Mouse (Mus musculus) C3H10T1/2 (cell line): Measurements from ENCODE around the gene Ddx41. TPM values are rescaled to one million over a fixed set of nuclear protein-coding genes. Genes with fewer than 3 reads are reported as not detected.

Source experiments
- polyA plus RNA-seq, 2 experiments: library from polyadenylated mRNA; unstranded; fragments of >200 nt; fragmentation: generic; extraction: Trizol; gene quantifications; one replicate each; pipeline ENCODE4 v1.2.1; 2012; ENCODE audit warnings: missing spikeins in 2 of 2

Ddx41 gene
- 10 to 100 TPM; 49.9 to 50.1 TPM for polyA plus RNA-seq

DNA sequence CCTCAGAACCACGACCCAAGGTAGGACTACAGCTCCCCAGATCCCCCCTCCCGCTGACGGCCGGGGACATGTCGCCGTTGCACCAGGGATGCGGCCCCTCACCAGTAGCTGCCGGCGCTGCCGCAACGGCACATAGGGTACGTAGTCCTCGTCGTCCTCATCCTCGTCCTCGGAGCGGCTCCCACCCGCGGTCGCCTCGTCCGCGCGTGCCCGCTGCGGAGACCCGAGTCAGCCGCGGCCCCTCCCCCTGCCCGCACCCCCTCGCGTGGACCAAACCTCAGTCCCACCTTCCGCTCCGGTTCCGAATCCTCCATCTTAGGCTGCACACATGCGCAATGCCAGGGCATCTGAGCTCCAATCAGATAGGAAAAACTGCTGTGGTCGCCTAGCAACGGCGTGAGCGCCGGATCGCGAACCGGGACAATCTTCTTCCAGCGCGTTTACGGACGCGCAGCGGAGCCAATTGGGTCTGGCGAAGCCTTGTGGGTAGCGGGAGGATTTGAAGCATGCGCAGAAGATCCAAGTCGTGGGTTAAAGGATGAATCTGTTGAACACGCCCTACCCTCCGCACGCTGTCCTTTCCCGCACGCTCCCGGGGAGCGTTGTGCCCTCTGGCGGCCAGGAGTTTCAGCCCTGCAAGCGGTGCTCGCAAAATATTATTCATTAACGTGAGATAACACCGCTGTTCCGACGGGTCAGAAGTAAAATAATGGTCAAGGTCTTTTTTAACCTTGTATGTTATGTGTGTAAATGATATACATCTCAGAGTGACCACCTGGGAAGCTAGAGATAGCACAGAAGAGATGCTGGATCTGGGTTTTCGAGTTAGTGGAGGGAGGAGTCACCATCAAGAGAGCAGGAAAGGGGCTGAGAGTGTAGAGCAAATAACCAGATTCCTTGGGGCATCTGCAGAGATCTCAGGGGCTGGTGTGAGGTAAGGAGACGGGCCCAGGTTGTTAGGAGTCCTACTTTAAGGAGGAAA, at the start of gene Ddx41:
Ddx41 (minus strand) TSS at position 465 of the 982 bp plus-strand sequence.

DNA sequence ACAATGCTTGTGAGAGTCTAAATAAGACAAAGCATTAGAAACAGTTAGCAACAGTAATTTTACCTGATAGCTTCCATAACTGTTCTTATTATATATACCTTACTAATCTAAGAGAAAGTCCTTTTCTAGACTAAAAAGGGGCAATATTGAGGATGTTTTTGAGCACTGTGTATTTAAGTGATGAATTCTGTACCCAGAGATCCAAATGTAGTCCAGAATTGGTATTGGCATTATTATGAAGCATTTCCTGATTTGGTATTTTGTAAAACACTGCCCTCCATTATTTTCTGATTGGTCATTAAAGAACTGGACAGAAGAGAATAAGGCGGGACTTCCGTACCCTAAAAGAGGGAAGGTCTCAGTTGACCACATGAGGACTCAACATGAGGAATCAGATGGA, 37.0 kb upstream of the Ddx41 start, which contains the start of gene Tmed9:
Tmed9 (plus strand) TSS at position 301 of the 400 bp plus-strand sequence.

DNA sequence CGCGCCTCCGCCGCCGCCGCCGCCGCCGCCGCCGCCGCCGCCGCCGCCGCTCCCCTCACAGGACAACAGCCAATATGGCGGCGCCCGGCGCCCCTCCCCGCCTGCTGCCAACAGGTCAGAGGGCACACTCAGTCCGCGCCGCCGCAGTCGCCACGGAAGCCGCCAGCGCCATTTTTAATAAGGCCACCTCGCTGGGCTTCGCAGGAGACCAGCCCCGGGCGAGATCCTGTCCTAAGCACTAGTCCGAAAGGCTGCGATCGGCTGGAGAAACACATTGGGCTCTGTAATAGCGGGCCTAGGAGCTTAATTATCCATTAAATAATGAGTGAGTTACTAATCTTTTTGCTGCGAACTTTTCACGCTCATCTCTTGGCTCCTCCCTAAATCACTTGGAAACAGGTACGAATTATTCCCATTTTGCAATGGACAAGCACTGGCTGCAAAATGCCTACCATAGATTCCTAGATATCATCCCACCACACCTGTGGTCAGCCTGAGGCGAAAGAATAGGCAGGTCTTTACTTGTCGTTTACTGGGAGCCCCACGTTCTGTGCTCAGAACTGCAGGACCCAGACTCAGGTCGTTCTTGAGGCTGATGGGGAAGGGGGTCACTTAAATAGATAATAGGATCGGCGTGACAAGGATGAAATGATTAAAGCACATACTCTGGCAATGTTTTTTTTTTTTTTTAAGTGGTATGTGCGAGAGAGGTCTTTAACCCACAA, 34.7 kb upstream of the Ddx41 start, which contains the start of gene Fam193b:
Fam193b (minus strand) TSS at position 94 of the 725 bp plus-strand sequence.

GRCm38 (mm10) chr13:55529198-55529915, 7.1 kb downstream of the Ddx41 start, which contains the start of gene Dok3:
Dok3 (minus strand) TSS chr13:55529296.

GRCm38 (mm10) chr13:55513111-55513748, 23.2 kb downstream of the Ddx41 start, which contains the start of gene Pdlim7:
Pdlim7 (minus strand) TSS chr13:55513676.

GRCm38 (mm10) chr13:55487578-55488498, 48.6 kb downstream of the Ddx41 start, which contains the start of gene Dbn1:
Dbn1 (minus strand) TSS chr13:55488111.

Other genes starting within 250 kb of the Ddx41 start
- gene Prelid1, start 216.2 kb downstream of the Ddx41 start, polyA plus RNA-seq: 100 to 1,000 TPM; 501 to 815 TPM
- gene Rab24, start 214.7 kb downstream of the Ddx41 start, polyA plus RNA-seq: 10 to 100 TPM; 42.3 to 74.0 TPM
- gene Mxd3, start 206.8 kb downstream of the Ddx41 start, polyA plus RNA-seq: 10 to 100 TPM; 56.2 to 85.5 TPM
- 100 to 1,000 TPM in 1 of 2 experiments, 10 to 100 TPM in 1; 98.4 to 103 TPM for gene Lman2, start 173.9 kb downstream of the Ddx41 start, polyA plus RNA-seq
- under 1 TPM in 1 of 2 experiments, not detected in 1; 0.07 TPM for gene Rgs14, start 166.9 kb downstream of the Ddx41 start, polyA plus RNA-seq
- gene Slc34a1, start 138.5 kb downstream of the Ddx41 start, polyA plus RNA-seq: not detected
- not detected for gene Pfn3, start 121.4 kb downstream of the Ddx41 start, polyA plus RNA-seq
- gene F12, start 109.9 kb downstream of the Ddx41 start, polyA plus RNA-seq: not detected
- gene Grk6, start 91.6 kb downstream of the Ddx41 start, polyA plus RNA-seq: 10 to 100 TPM; 43.0 to 50.7 TPM
- 1 to 10 TPM; 2.8 to 4.0 TPM for gene Prr7, start 72.4 kb downstream of the Ddx41 start, polyA plus RNA-seq
- 10 to 100 TPM in 1 of 2 experiments, 1 to 10 TPM in 1; 2.5 to 20.5 TPM for gene Dbn1, start 48.5 kb downstream of the Ddx41 start, polyA plus RNA-seq
- 100 to 1,000 TPM in 1 of 2 experiments, 10 to 100 TPM in 1; 68.4 to 106 TPM for gene Pdlim7, start 23.0 kb downstream of the Ddx41 start, polyA plus RNA-seq
- gene Dok3, start 7.4 kb downstream of the Ddx41 start, polyA plus RNA-seq: 1 to 10 TPM in 1 of 2 experiments, under 1 TPM in 1; 0.34 to 1.7 TPM
- 10 to 100 TPM in 1 of 2 experiments, 1 to 10 TPM in 1; 9.0 to 47.1 TPM for gene Fam193b, start 34.5 kb upstream of the Ddx41 start, polyA plus RNA-seq
- gene Tmed9, start 37.1 kb upstream of the Ddx41 start, polyA plus RNA-seq: 100 to 1,000 TPM; 105 to 221 TPM
- gene B4galt7, start 63.2 kb upstream of the Ddx41 start, polyA plus RNA-seq: 10 to 100 TPM in 1 of 2 experiments, 1 to 10 TPM in 1; 4.8 to 13.1 TPM
- gene Caml, start 86.3 kb upstream of the Ddx41 start, polyA plus RNA-seq: 10 to 100 TPM; 14.1 to 40.8 TPM
- 1 to 10 TPM; 1.7 to 8.0 TPM for gene Ddx46, start 98.4 kb upstream of the Ddx41 start, polyA plus RNA-seq
- 1 to 10 TPM in 1 of 2 experiments, under 1 TPM in 1; 0.85 to 9.6 TPM for gene B230219D22Rik, start 156.5 kb upstream of the Ddx41 start, polyA plus RNA-seq
- gene Txndc15, start 178.0 kb upstream of the Ddx41 start, polyA plus RNA-seq: 10 to 100 TPM in 1 of 2 experiments, 1 to 10 TPM in 1; 5.5 to 59.7 TPM
- 10 to 100 TPM; 42.3 to 96.6 TPM for gene Pcbd2, start 190.7 kb upstream of the Ddx41 start, polyA plus RNA-seq
- under 1 TPM; 0.05 to 0.16 TPM for gene Catsper3, start 247.9 kb upstream of the Ddx41 start, polyA plus RNA-seq